20 mouse cellular contexts compared by ENCODE assay signal in genomic region chr12:17565393-17566045, GRCm38 (mm10). TPM values are rescaled to one million over a fixed set of nuclear protein-coding genes. Genes with fewer than 3 reads are reported as not detected.
DNase-seq lines count a peak whose midpoint lies in the region; ATAC-seq and TF ChIP-seq lines count a peak whose summit lies in the region.
"Had no signal": no experiment of that assay in that cellular context is flagged by ENCODE, and none has a peak within 500 bp of the region (broad histone marks: within the 10 kb centered on the region; RNA-seq: fewer than 3 reads in every experiment).

No protein-coding gene starts in this region.

- H3K27me3 ChIP-seq in heart, embryonic 12.5 days (replicated peaks) = no peaks in the 10 kb centered on the region
- H3K27me3 ChIP-seq in liver, embryonic 14.5 days (ENCODE audit: control insufficient read depth, insufficient read depth, low read length) = no peaks in the 10 kb centered on the region
- H3K27me3 ChIP-seq: forebrain, embryonic 12.5 days had no signal

- H3K36me3 ChIP-seq in heart, embryonic 12.5 days = no peaks in the 10 kb centered on the region
- no peaks in the 10 kb centered on the region for H3K36me3 ChIP-seq in liver, embryonic 14.5 days (replicated peaks; ENCODE audit: control insufficient read depth, insufficient read depth, low read depth)
- H3K36me3 ChIP-seq: embryonic facial prominence, embryonic 10.5 days; forebrain, embryonic 12.5 days; heart, embryonic 10.5 days had no signal

- H3K27ac ChIP-seq in heart, embryonic 12.5 days (ENCODE audit: poor library complexity, severe bottlenecking) = no peak overlapping the region
- peak overlapping the region; percentile 53 for H3K27ac ChIP-seq in liver, embryonic 14.5 days
- H3K27ac ChIP-seq: embryonic facial prominence, embryonic 10.5 days; forebrain, embryonic 12.5 days; gastrocnemius, adult 2 months; heart, embryonic 10.5 days had no signal

- ATAC-seq in heart, embryonic 12.5 days (ENCODE audit: insufficient number of reproducible peaks, low FRiP score) = peak; percentile 89
- ATAC-seq in liver, embryonic 14.5 days (ENCODE audit: insufficient read depth) = peak; percentile 99
- peak; percentile 52; the same call in 1 of the 2 replicates for ATAC-seq in megakaryocyte-erythroid progenitor cell, adult 5-6 weeks (replicated peaks; ENCODE audit: low FRiP score, low TSS enrichment, poor library complexity, severe bottlenecking)
- ATAC-seq: forebrain, postnatal 0 days; hindbrain, embryonic 16.5 days; inflammation-experienced regulatory T-cells, adult 6 months had no signal

- WGBS in heart, embryonic 12.5 days = 66% methylated on average over 3 of the region's 3 CpGs
- 31% methylated on average over 3 of the region's 3 CpGs for WGBS in liver, embryonic 14.5 days (ENCODE audit: insufficient replicate concordance)

- H3K9me3 ChIP-seq in heart, embryonic 12.5 days (replicated peaks) = 0 out of 2 replicates have a peak, but pooled peaks cover 4% of the 10 kb centered on the region
- no peaks in the 10 kb centered on the region for H3K9me3 ChIP-seq in liver, embryonic 14.5 days (ENCODE audit: control insufficient read depth, low read length)
- H3K9me3 ChIP-seq: embryonic facial prominence, embryonic 10.5 days; forebrain, embryonic 12.5 days; heart, embryonic 10.5 days had no signal

- no peak overlapping the region for H3K4me3 ChIP-seq in heart, embryonic 12.5 days
- H3K4me3 ChIP-seq in liver, embryonic 14.5 days (ENCODE audit: insufficient read depth in 1 of 2, low read depth in 2 of 2, low read length in 2 of 2) = no peak overlapping the region
- H3K4me3 ChIP-seq: embryonic facial prominence, embryonic 10.5 days; forebrain, embryonic 12.5 days; gastrocnemius, adult 2 months; heart, embryonic 10.5 days had no signal

- no peaks in the 10 kb centered on the region for H3K4me1 ChIP-seq in heart, embryonic 12.5 days (replicated peaks)
- H3K4me1 ChIP-seq in liver, embryonic 14.5 days (replicated peaks; ENCODE audit: control insufficient read depth in 2 of 2, insufficient read depth in 2 of 2, low read length in 1 of 2) = peaks cover 14 to 18% of the 10 kb centered on the region in 2 experiments
- H3K4me1 ChIP-seq: embryonic facial prominence, embryonic 10.5 days; forebrain, embryonic 12.5 days; heart, embryonic 10.5 days had no signal

- no peak for DNase-seq in heart, postnatal 4 days
- peak; percentile 67 for DNase-seq in liver
- peak; percentile 71 to 76 (median 71) for DNase-seq in liver, embryonic 14.5 days (ENCODE audit: low read depth in 3 of 3, low spot score in 3 of 3)
- no peak for DNase-seq in spleen, postnatal 14 days (ENCODE audit: low spot score in 2 of 2)
- DNase-seq in urinary bladder, adult 18-20 months (ENCODE audit: low spot score in 2 of 2) = no peak
- DNase-seq in frontal cortex, postnatal 36 days (ENCODE audit: low spot score in 2 of 2) = no peak
- DNase-seq: adrenal gland, postnatal 14 days; cerebellum, adult 2 months; cerebellum, postnatal 10 days; forebrain, postnatal 0 days; gastrocnemius, adult 2 months; gastrocnemius, postnatal 25 days; heart, adult 11 months had no signal

- TF ChIP-seq EP300 in liver, embryonic 14.5 days (IDR thresholded peaks at IDR 0.05; ENCODE audit: low read depth) = peak; percentile 68

- no peak overlapping the region for H3K9ac ChIP-seq in heart, embryonic 12.5 days
- H3K9ac ChIP-seq in liver, embryonic 14.5 days (replicated peaks) = peak overlapping the region; percentile 37
- H3K9ac ChIP-seq: forebrain, embryonic 12.5 days; forebrain, postnatal 0 days had no signal

- TF ChIP-seq CTCF in liver, embryonic 14.5 days (IDR thresholded peaks at IDR 0.05; ENCODE audit: low read depth) = no peak

- no peak overlapping the region for H3K4me2 ChIP-seq in heart, embryonic 12.5 days
- H3K4me2 ChIP-seq in liver, embryonic 14.5 days (ENCODE audit: low read depth) = peak overlapping the region; percentile 39
- H3K4me2 ChIP-seq: forebrain, embryonic 12.5 days had no signal

RNA-seq across cellular contexts. Expression of gene Odc1, which starts 20.9 kb away (rescaled TPM):
- polyA plus RNA-seq in heart, embryonic 12.5 days (2016; fragmentation: Nextera tagmentation; extraction: Ambion mirVana) = 161 and 167 TPM in 2 replicates
- total RNA-seq in heart, postnatal 4 days (2021) = 100 to 1,000 TPM; 158 to 160 TPM
- 367 and 457 TPM in 2 replicates for polyA plus RNA-seq in liver, embryonic 14.5 days (2012; rRNA removed)
- 444 and 509 TPM in 2 replicates for polyA plus RNA-seq in liver, embryonic 14.5 days (2014; fragmentation: Nextera tagmentation; extraction: Ambion mirVana)
- 360 and 383 TPM in 2 replicates for total RNA-seq in megakaryocyte-erythroid progenitor cell, adult 5-6 weeks (2014; fragmentation: Nextera tagmentation)
- 607 and 788 TPM in 2 replicates for total RNA-seq in megakaryocyte-erythroid progenitor cell, adult 5-6 weeks (2017)

Comparison
In these comparisons a context has a peak if more than half of its experiments do, and no peak if none do; other contexts are left out.
1. DNase-seq: peak in liver (single experiment) and liver, embryonic 14.5 days (3 of 3); none in heart, postnatal 4 days (single experiment), spleen, postnatal 14 days (0 of 2), urinary bladder, adult 18-20 months (0 of 2) and frontal cortex, postnatal 36 days (0 of 2).
2. Peak in every context shown above with its lines, with median percentiles within 50 percentile points of each other: ATAC-seq.